Mouse (Mus musculus) neural tube, embryonic 14.5 days (tissue): Measurements from ENCODE around the gene Hs3st3a1. TPM values are rescaled to one million over a fixed set of nuclear protein-coding genes. Genes with fewer than 3 reads are reported as not detected.

Experiments
- ATAC-seq: fragments of 200-750 bp; cut with Nextera tagmentation; 2 replicates; pipeline ENCODE4 v1.8.0; 2017; ENCODE audit warnings: low read depth, mild to moderate bottlenecking, moderate TSS enrichment, moderate library complexity
- H3K27ac ChIP-seq: fragments of 300-500 bp; sonication (generic); 2 replicates; pipeline ENCODE4 v1.5.1; 2014; ENCODE audit warnings: low read depth, mild to moderate bottlenecking, control low read depth, low read length, moderate library complexity, mixed read lengths
- H3K27me3 ChIP-seq: fragments of 300-500 bp; sonication (generic); 2 replicates; pipeline ENCODE4 v1.6.1; 2014; ENCODE audit warnings: low read length; ENCODE audit not compliant: control insufficient read depth, insufficient read depth
- H3K36me3 ChIP-seq: fragments of 300-500 bp; sonication (generic); 2 replicates; pipeline ENCODE4 v1.6.1; 2014; ENCODE audit warnings: low read length, mixed read lengths; ENCODE audit not compliant: control insufficient read depth, insufficient read depth
- H3K4me1 ChIP-seq: fragments of 300-500 bp; sonication (generic); 2 replicates; pipeline ENCODE4 v1.6.1; 2014; ENCODE audit warnings: low read length; ENCODE audit not compliant: control insufficient read depth, insufficient read depth
- H3K4me2 ChIP-seq: fragments of 300-500 bp; sonication (generic); 2 replicates; pipeline ENCODE4 v1.6.1; 2014; ENCODE audit warnings: mild to moderate bottlenecking, low read depth, low read length, control low read depth
- H3K4me3 ChIP-seq: fragments of 300-500 bp; sonication (generic); 2 replicates; pipeline ENCODE4 v1.5.1; 2014; ENCODE audit warnings: low read depth, low read length, control low read depth, mixed read lengths
- H3K9ac ChIP-seq: fragments of 300-500 bp; sonication (generic); replicated peaks from 2 replicates; pipeline ENCODE4 v1.6.1; 2014; ENCODE audit warnings: low read depth, mild to moderate bottlenecking, control low read depth, low read length, mixed read lengths
- H3K9me3 ChIP-seq: fragments of 300-500 bp; sonication (generic); 2 replicates; pipeline ENCODE4 v1.6.1; 2016; ENCODE audit warnings: low read length; ENCODE audit not compliant: control insufficient read depth
- WGBS: fragments of 180-500 bp; shearing (Covaris S2); extraction: QIAGEN DNeasy Blood & Tissue Kit; methylation state at CpG from one replicate; pipeline ENCODE4 v1.1.7; 2014; 5-methylcytosine and 5-hydroxymethylcytosine counted together
- polyA plus RNA-seq: library from polyadenylated mRNA; unstranded; fragments of >200 nt; fragmentation: Nextera tagmentation; extraction: Ambion mirVana; gene quantifications from 2 replicates; pipeline ENCODE4 v1.2.1, GENCODE M21; 2014

Hs3st3a1 gene
- polyA plus RNA-seq, 1 experiment from 2014 or later: 1.8 TPM

- Histone ChIP-seq H3K36me3 (no peaks in the 10 kb centered on the region), H3K27ac (no peak overlapping the region), H3K9me3 (no peaks in the 10 kb centered on the region; the same call in 1 of the 2 replicates), H3K4me3 (no peak overlapping the region), H3K9ac (no peak overlapping the region), H3K4me1 (no peaks in the 10 kb centered on the region), H3K4me2 (no peak overlapping the region), H3K27me3 (no peaks in the 10 kb centered on the region)
- WGBS: 84% methylated on average over 3 of the region's 3 CpGs
- no peak for ATAC-seq
Observed at GRCm38 (mm10) chr11:64503040-64503439, 67.9 kb downstream of the Hs3st3a1 start.

GRCm38 (mm10) chr11:64505924-64506323 is 70.8 kb downstream of the Hs3st3a1 start:
- 91% methylated on average over 1 of the region's 1 CpGs for WGBS
- no peak for ATAC-seq

GRCm38 (mm10) chr11:64507024-64507423 is 71.9 kb downstream of the Hs3st3a1 start:
- H3K27ac ChIP-seq: no peak overlapping the region
- no peaks in the 10 kb centered on the region for H3K36me3 ChIP-seq
- no peaks in the 10 kb centered on the region; the same call in 1 of the 2 replicates for H3K9me3 ChIP-seq
- no peak overlapping the region for H3K4me2 ChIP-seq
- H3K27me3 ChIP-seq: no peaks in the 10 kb centered on the region
- H3K9ac ChIP-seq: no peak overlapping the region
- no peak overlapping the region for H3K4me3 ChIP-seq
- 68% methylated on average over 3 of the region's 3 CpGs for WGBS
- ATAC-seq: no peak
- H3K4me1 ChIP-seq: no peaks in the 10 kb centered on the region

More at GRCm38 (mm10) chr11:64505924-64506323, 70.8 kb downstream of the Hs3st3a1 start:
- Histone ChIP-seq H3K36me3 (no peaks in the 10 kb centered on the region), H3K27me3 (no peaks in the 10 kb centered on the region), H3K4me1 (no peaks in the 10 kb centered on the region), H3K9me3 (no peaks in the 10 kb centered on the region; the same call in 1 of the 2 replicates), H3K4me2 (no peak overlapping the region), H3K27ac (no peak overlapping the region), H3K9ac (no peak overlapping the region), H3K4me3 (no peak overlapping the region)

- Histone ChIP-seq H3K4me3 (no peak overlapping the region), H3K9me3 (no peaks in the 10 kb centered on the region; the same call in 1 of the 2 replicates), H3K27me3 (no peaks in the 10 kb centered on the region), H3K4me1 (no peaks in the 10 kb centered on the region), H3K9ac (no peak overlapping the region), H3K4me2 (no peak overlapping the region), H3K36me3 (no peaks in the 10 kb centered on the region), H3K27ac (no peak overlapping the region)
- ATAC-seq: no peak
- 92% methylated on average over 2 of the region's 2 CpGs for whole genome bisulfite sequencing
Observed at GRCm38 (mm10) chr11:64509106-64509505, 74.0 kb downstream of the Hs3st3a1 start.

DNA sequence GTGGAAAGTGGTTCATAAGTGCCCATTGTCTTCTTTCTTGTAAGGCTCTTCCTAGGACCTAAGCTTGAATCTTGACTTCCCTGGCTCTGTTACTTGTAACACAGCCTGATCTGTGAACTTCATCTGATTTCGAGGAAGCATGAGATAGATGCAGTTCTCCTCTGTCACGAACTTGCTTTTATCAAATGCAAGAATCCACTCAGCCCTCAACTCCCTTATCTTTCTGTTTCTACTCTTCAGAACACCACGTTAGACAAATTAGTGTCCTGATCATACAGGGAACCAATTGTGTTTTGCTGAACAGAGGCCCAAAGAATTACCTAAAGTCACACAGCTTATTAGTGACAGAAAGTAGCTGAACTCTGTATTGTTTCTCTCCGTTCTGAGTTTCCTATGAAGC is 77.2 kb downstream of the Hs3st3a1 start:
- Histone ChIP-seq H3K9me3 (no peaks in the 10 kb centered on the region), H3K4me1 (no peaks in the 10 kb centered on the region), H3K4me2 (no peak overlapping the region), H3K27ac (no peak overlapping the region), H3K4me3 (no peak overlapping the region), H3K27me3 (no peaks in the 10 kb centered on the region), H3K9ac (no peak overlapping the region), H3K36me3 (no peaks in the 10 kb centered on the region)
- WGBS: 84% methylated on average over 4 of the region's 4 CpGs
- no peak for ATAC-seq

DNA sequence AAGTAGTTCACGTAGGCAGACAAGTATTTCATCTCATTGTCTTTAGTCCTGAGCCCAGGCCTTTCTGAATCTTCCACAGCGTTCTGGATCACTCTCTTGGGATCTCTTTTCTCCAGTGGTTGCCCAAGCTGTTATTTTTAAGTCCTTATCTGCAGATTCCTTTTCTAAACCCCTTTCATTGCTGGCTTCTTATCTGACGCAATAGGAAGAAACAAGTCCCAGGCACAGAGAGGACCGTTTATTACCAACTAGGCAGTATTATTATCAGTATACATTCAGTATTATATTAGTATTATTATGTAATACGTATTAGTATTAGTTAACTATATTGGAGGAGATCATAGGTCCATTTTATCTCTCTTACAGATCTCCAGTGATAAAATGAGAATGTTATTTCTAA is 78.3 kb downstream of the Hs3st3a1 start:
- ATAC-seq: no peak

DNA sequence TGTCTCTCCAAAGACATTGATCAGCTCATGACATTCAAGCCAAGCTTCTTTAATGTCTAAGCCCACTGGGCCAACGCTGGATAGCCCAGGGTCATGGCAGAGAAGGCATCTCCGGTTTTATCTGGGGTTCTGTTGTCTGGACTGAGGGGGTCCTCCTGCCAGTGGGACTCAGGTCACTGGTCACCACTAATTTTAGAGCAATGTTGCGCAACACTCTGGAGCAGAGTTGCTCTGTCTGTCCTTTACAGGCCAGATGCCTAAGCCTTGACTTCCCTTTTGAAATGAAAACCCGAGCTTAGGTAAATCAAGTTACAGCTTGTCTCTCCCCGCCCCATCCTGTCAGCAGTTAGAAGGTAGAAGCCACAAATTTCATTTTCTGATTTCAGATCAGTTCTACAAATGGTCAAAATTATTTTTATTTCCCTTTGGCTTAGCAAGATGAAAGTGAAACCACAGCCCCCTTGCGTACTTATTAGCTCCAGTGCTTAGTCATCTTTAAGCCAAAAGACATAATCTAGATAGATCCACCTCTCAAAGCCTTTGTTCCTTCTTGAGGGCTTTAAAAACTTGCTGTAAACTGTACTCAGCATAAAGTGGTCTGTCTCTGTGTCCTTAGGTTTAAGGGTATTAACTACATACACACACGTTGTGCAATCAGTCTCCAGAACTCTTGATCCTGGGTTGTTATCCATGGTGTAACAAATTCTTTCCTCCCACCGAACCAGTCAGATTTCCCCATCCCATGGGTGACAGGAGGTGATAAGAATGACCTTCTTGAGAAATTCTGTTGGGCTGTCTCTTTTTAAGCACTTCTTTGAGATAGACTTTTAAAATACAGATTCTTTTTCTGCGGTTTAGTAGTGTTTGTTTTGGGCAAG is 81.8 kb downstream of the Hs3st3a1 start:
- Histone ChIP-seq H3K36me3 (no peaks in the 10 kb centered on the region), H3K27ac (no peak overlapping the region), H3K4me1 (0 out of 2 replicates have a peak, but pooled peaks cover 4% of the 10 kb centered on the region), H3K4me2 (no peak overlapping the region), H3K27me3 (peaks cover 3% of the 10 kb centered on the region), H3K4me3 (no peak overlapping the region), H3K9ac (no peak overlapping the region), H3K9me3 (no peaks in the 10 kb centered on the region)
- ATAC-seq: no peak
- WGBS: 90% methylated on average over 9 of the region's 9 CpGs

More for the DNA sequence above, 78.3 kb downstream of the Hs3st3a1 start:
- H3K9me3 ChIP-seq: no peaks in the 10 kb centered on the region
- H3K9ac ChIP-seq: no peak overlapping the region
- no peak overlapping the region for H3K4me3 ChIP-seq
- H3K27me3 ChIP-seq: no peaks in the 10 kb centered on the region
- 0 out of 2 replicates have a peak, but pooled peaks cover 4% of the 10 kb centered on the region for H3K4me1 ChIP-seq
- no peak overlapping the region for H3K4me2 ChIP-seq
- 88% methylated on average over 5 of the region's 5 CpGs for WGBS
- H3K27ac ChIP-seq: no peak overlapping the region
- H3K36me3 ChIP-seq: no peaks in the 10 kb centered on the region

- H3K9me3 ChIP-seq: no peaks in the 10 kb centered on the region
- no peak overlapping the region for H3K4me3 ChIP-seq
- H3K36me3 ChIP-seq: no peaks in the 10 kb centered on the region
- no peak for ATAC-seq
- peaks cover 3% of the 10 kb centered on the region for H3K27me3 ChIP-seq
- no peak overlapping the region for H3K4me2 ChIP-seq
- WGBS: 55% methylated on average over 6 of the region's 6 CpGs
- no peak overlapping the region for H3K9ac ChIP-seq
- no peak overlapping the region for H3K27ac ChIP-seq
- 0 out of 2 replicates have a peak, but pooled peaks cover 4% of the 10 kb centered on the region for H3K4me1 ChIP-seq
Observed at GRCm38 (mm10) chr11:64518146-64518841, 83.2 kb downstream of the Hs3st3a1 start.
